Mouse (Mus musculus) frontal cortex, postnatal 25 days (tissue): ENCODE measurements at regions not wholly inside any gene's neighbourhood (a gene's known extent, or its start where the extent isn't known, plus 50 kb on each side); places are given as distances from the start of the nearest gene placed in this dataset.
"Not testable (repeated sequence)": the region's sequence is repeated elsewhere in the genome, so short reads cannot be mapped to it uniquely, and the experiment has no call there.

ENCODE experiments used
- DNase-seq, 2 experiments: peaks; one replicate each; pipeline ENCODE4 v3.0.0; 2022; ENCODE audit warnings: low spot score in 2 of 2

GRCm38 (mm10) chr14:33691690-33692089, 102.7 kb downstream of the Ptpn20 start:
- no peak for DNase-seq

GRCm38 (mm10) chr14:33694224-33694623, 105.2 kb downstream of the Ptpn20 start:
- DNase-seq, result no peak

GRCm38 (mm10) chr14:33695362-33695982, 106.5 kb downstream of the Ptpn20 start:
- DNase-seq, result peak; percentile 71 to 82

GRCm38 (mm10) chr14:33696817-33697216, 107.8 kb downstream of the Ptpn20 start:
- no peak for DNase-seq

GRCm38 (mm10) chr14:33699777-33700438, 110.9 kb downstream of the Ptpn20 start:
- DNase-seq, result no peak

GRCm38 (mm10) chr14:33707661-33708297, 118.8 kb downstream of the Ptpn20 start:
- DNase-seq, result no peak

- DNase-seq, result no peak
Observed at GRCm38 (mm10) chr14:33708298-33708665, 119.3 kb downstream of the Ptpn20 start.

- no peak for DNase-seq
Observed at GRCm38 (mm10) chr14:33712458-33712857, 123.5 kb downstream of the Ptpn20 start.

- DNase-seq, result no peak
Observed at GRCm38 (mm10) chr14:33719651-33720050, 130.6 kb downstream of the Ptpn20 start.

GRCm38 (mm10) chr14:33722379-33723145, 133.6 kb downstream of the Ptpn20 start:
- not testable (repeated sequence) for DNase-seq

- no peak for DNase-seq
Observed at GRCm38 (mm10) chr14:33726500-33726899, 137.5 kb downstream of the Ptpn20 start.

- DNase-seq, result no peak
Observed at GRCm38 (mm10) chr14:33729115-33729884, 140.3 kb downstream of the Ptpn20 start.

GRCm38 (mm10) chr14:33732698-33733097, 143.7 kb downstream of the Ptpn20 start:
- DNase-seq, result no peak

GRCm38 (mm10) chr14:33734446-33735043, 145.5 kb downstream of the Ptpn20 start:
- peak; percentile 5 to 16 for DNase-seq

- no peak for DNase-seq
Observed at GRCm38 (mm10) chr14:33735653-33736052, 146.6 kb downstream of the Ptpn20 start.

GRCm38 (mm10) chr14:33746181-33746580, 157.2 kb downstream of the Ptpn20 start:
- DNase-seq, result no peak

- no peak for DNase-seq
Observed at GRCm38 (mm10) chr14:33759656-33760055, 163.7 kb upstream of the Gdf10 start.

- DNase-seq, result no peak
Observed at GRCm38 (mm10) chr14:33763641-33764046, 159.7 kb upstream of the Gdf10 start.

GRCm38 (mm10) chr14:33765767-33766166, 157.6 kb upstream of the Gdf10 start:
- no peak for DNase-seq

GRCm38 (mm10) chr14:33772374-33772773, 151.0 kb upstream of the Gdf10 start:
- no peak for DNase-seq

GRCm38 (mm10) chr14:33789556-33789955, 133.8 kb upstream of the Gdf10 start:
- no peak for DNase-seq
